Mouse (Mus musculus) G1E (cell line): ENCODE data around the gene Zfp260. TPM values are rescaled to one million over a fixed set of nuclear protein-coding genes. Genes with fewer than 3 reads are reported as not detected.

Experiments used
- ATAC-seq: 2 replicates; pipeline ENCODE4 v1.8.0; 2016; ENCODE audit warnings: mild to moderate bottlenecking; ENCODE audit not compliant: insufficient number of reproducible peaks, poor library complexity, low FRiP score, severe bottlenecking; ENCODE audit errors: extremely low read depth
- DNase-seq: peaks from one replicate; pipeline ENCODE4 v3.0.0; 2012; ENCODE audit warnings: low spot score
- H3K27me3 ChIP-seq: 2 replicates; pipeline ENCODE4 v1.6.1; 2012; ENCODE audit warnings: mild to moderate bottlenecking, low read length, inconsistent platforms; ENCODE audit not compliant: insufficient read depth
- H3K36me3 ChIP-seq: replicated peaks from 2 replicates; pipeline ENCODE3; 2012; ENCODE audit warnings: mild to moderate bottlenecking, inconsistent platforms
- H3K4me1 ChIP-seq: 2 replicates; pipeline ENCODE4 v1.6.1; 2012; ENCODE audit warnings: low read depth, low read length, inconsistent platforms, mixed read lengths; ENCODE audit not compliant: insufficient read depth
- H3K4me3 ChIP-seq: 2 replicates; pipeline ENCODE4 v1.5.1; 2012; ENCODE audit warnings: low read depth, mild to moderate bottlenecking, inconsistent platforms, low read length, moderate library complexity, mixed read lengths
- H3K9me3 ChIP-seq: replicated peaks from 2 replicates; pipeline ENCODE4 v1.6.1; 2012; ENCODE audit warnings: inconsistent platforms
- CTCF ChIP-seq: IDR thresholded peaks from 2 replicates; pipeline ENCODE4 v1.5.1; 2012; ENCODE audit warnings: low read depth, low read length, inconsistent platforms, mixed read lengths
- GATA1 ChIP-seq: IDR thresholded peaks from 2 replicates; pipeline ENCODE4 v1.6.1; 2012; ENCODE audit warnings: borderline replicate concordance, low read length, inconsistent platforms, mixed read lengths
- GATA2 ChIP-seq: IDR thresholded peaks from 2 replicates; pipeline ENCODE4 v1.6.1; 2012; ENCODE audit warnings: low read depth, low read length, inconsistent platforms, borderline replicate concordance
- POLR2AphosphoS5 ChIP-seq: IDR thresholded peaks from 2 replicates; pipeline ENCODE4 v1.6.1; 2012; ENCODE audit warnings: low read depth, low read length, inconsistent platforms; ENCODE audit not compliant: insufficient replicate concordance
- TAL1 ChIP-seq: conservative IDR thresholded peaks from 2 replicates; pipeline ENCODE4 v1.6.1; 2012; ENCODE audit warnings: low read depth, low read length, inconsistent platforms, mixed read lengths
- polyA plus RNA-seq: library from polyadenylated mRNA; stranded (reverse); fragments of >175 nt; gene quantifications from 2 replicates; pipeline ENCODE4 v1.2.3, GENCODE M21; 2012
- total RNA-seq, 2 experiments: library from RNA; stranded (forward) in 1 of 2; stranded (reverse) in 1 of 2; fragments of 200-1000 nt in 1 of 2; fragments of >200 nt in 1 of 2; fragmentation: Nextera tagmentation in 1 of 2; gene quantifications; 2 replicates each; pipeline ENCODE4 v1.2.3; 2014 to 2017

Zfp260 gene
- total and polyA plus RNA-seq, 3 experiments: 0.30 to 29.5 (median 24.6) TPM

- H3K4me3 ChIP-seq: peak within 1 kb of the TSS; percentile 81
- H3K9me3 ChIP-seq: peaks cover 7% of the 10 kb centered on the region
- H3K27me3 ChIP-seq: no peaks in the 10 kb centered on the region
- TF ChIP-seq GATA1 (no peak), GATA2 (no peak), CTCF (no peak), POLR2AphosphoS5 (no peak)
- peaks cover 13% of the 10 kb centered on the region for H3K4me1 ChIP-seq
- peaks cover 13% of the 10 kb centered on the region for H3K36me3 ChIP-seq
- ATAC-seq: peak; percentile 81
- peak; percentile 92 for DNase-seq
Measured at GRCm38 (mm10) chr7:30121308-30122187, 27.0 kb downstream of the Zfp260 start, which contains the start of gene Zfp382. TSS of gene Zfp382 (plus strand) at chr7:30121942.

- DNase-seq: no peak
- Histone ChIP-seq H3K27me3 (no peaks in the 10 kb centered on the region), H3K4me1 (peaks cover 13% of the 10 kb centered on the region), H3K9me3 (peaks cover 7% of the 10 kb centered on the region), H3K36me3 (peaks cover 17% of the 10 kb centered on the region), H3K4me3 (peak overlapping the region; percentile 81)
- ATAC-seq: no peak
- TF ChIP-seq CTCF: no peak
- no peak for TF ChIP-seq GATA2
- no peak for TF ChIP-seq GATA1
- TF ChIP-seq POLR2AphosphoS5: no peak
- no peak for TF ChIP-seq TAL1
Measured at GRCm38 (mm10) chr7:30122188-30122530, 27.6 kb downstream of the Zfp260 start.

DNA sequence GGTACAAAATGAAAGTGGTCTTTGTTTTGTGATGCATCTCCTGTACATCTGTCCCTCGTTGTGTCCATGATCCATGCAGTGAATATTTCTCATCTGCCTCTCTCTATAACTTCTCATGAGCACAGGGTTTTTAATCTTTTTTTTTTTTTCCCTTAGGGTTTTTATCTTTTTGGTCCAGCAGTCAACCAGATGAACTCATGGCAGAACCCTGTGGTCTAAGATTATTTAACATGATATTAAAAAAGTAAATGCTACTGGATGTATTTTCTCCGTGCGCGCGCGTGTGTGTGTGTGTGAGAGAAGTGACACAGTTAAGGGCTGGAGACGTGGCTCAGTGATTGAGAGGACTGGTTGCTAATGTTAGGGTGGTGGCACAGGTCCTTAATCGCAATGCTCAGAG is 35.3 kb downstream of the Zfp260 start:
- no peak for DNase-seq
- no peak for ATAC-seq
- no peak for TF ChIP-seq GATA2
- TF ChIP-seq POLR2AphosphoS5: no peak
- TF ChIP-seq TAL1: no peak
- Histone ChIP-seq H3K9me3 (peaks cover 7% of the 10 kb centered on the region), H3K4me1 (peaks cover 6% of the 10 kb centered on the region), H3K27me3 (no peaks in the 10 kb centered on the region), H3K36me3 (peaks cover 71% of the 10 kb centered on the region), H3K4me3 (no peak overlapping the region)

GRCm38 (mm10) chr7:30132396-30132795 is 37.8 kb downstream of the Zfp260 start:
- Histone ChIP-seq H3K36me3 (peaks cover 62% of the 10 kb centered on the region), H3K4me3 (no peak overlapping the region), H3K27me3 (no peaks in the 10 kb centered on the region), H3K9me3 (peaks cover 9% of the 10 kb centered on the region), H3K4me1 (peaks cover 6% of the 10 kb centered on the region)
- ATAC-seq (no peak), DNase-seq (no peak)
- no peak for TF ChIP-seq TAL1
- no peak for TF ChIP-seq CTCF
- TF ChIP-seq GATA2: no peak
- no peak for TF ChIP-seq GATA1
- no peak for TF ChIP-seq POLR2AphosphoS5

GRCm38 (mm10) chr7:30136826-30137225 is 42.2 kb downstream of the Zfp260 start:
- TF ChIP-seq CTCF: no peak
- H3K9me3 ChIP-seq: peaks cover 15% of the 10 kb centered on the region
- H3K36me3 ChIP-seq: peaks cover 64% of the 10 kb centered on the region
- DNase-seq (no peak), ATAC-seq (no peak)
- peaks cover 4% of the 10 kb centered on the region for H3K4me1 ChIP-seq
- no peak overlapping the region for H3K4me3 ChIP-seq
- H3K27me3 ChIP-seq: no peaks in the 10 kb centered on the region

GRCm38 (mm10) chr7:30143170-30143554 is 48.6 kb downstream of the Zfp260 start:
- Histone ChIP-seq H3K36me3 (peaks cover 69% of the 10 kb centered on the region), H3K4me3 (no peak overlapping the region)

DNA sequence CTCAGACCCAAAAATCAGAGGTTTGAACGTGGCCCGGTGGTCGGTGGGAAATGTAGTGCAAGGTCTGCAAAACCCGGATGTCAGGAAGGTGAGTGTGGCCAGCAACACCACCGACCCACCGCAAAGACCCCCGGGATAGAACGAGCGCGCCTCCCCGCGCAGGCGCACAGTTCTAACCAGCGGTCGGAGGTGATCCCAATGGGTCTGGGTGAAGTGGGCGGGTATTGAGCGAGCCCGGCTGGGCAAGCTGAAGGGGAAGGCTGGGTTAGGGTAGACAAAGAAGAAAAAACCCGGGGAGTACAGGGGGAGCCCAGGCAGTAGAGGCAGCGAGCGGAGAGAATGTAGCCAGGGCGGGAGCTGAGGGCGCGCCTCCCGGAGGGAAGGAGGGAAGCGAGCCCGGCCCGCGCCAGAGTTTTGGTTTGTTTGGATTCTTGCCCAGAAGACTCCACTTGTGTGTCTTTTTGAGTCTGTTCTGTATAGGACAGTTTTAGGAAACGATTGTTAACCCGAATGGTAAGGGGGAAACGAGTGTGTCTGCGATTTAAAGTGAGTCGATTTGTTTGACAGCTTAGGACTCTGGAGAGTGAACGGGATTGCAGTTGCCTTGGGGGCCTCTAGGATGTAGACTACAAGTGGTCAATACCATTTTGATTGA is 49.1 kb downstream of the Zfp260 start:
- Histone ChIP-seq H3K27me3 (no peaks in the 10 kb centered on the region), H3K4me3 (no peak overlapping the region), H3K4me1 (no peaks in the 10 kb centered on the region), H3K9me3 (peaks cover 45% of the 10 kb centered on the region), H3K36me3 (peaks cover 70% of the 10 kb centered on the region)
- DNase-seq (no peak), ATAC-seq (no peak)
- TF ChIP-seq GATA2: no peak
- no peak for TF ChIP-seq CTCF
- no peak for TF ChIP-seq TAL1
- TF ChIP-seq POLR2AphosphoS5: no peak
- TF ChIP-seq GATA1: no peak

More at GRCm38 (mm10) chr7:30143170-30143554, 48.6 kb downstream of the Zfp260 start:
- no peak for ATAC-seq
- TF ChIP-seq GATA2 (no peak), POLR2AphosphoS5 (no peak), TAL1 (no peak), GATA1 (no peak)
- Histone ChIP-seq H3K9me3 (peaks cover 39% of the 10 kb centered on the region), H3K4me1 (no peaks in the 10 kb centered on the region), H3K27me3 (no peaks in the 10 kb centered on the region)
- DNase-seq: no peak
